Mouse (Mus musculus): ENCODE measurements around the gene Galnt10. TPM values are rescaled to one million over a fixed set of nuclear protein-coding genes. Genes with fewer than 3 reads are reported as not detected.
"Not testable (repeated sequence)": the region's sequence is repeated elsewhere in the genome, so short reads cannot be mapped to it uniquely, and the experiment has no call there.

Gene Galnt10
- total RNA-seq, 1 experiment: 13.5 TPM

- no peaks in the 10 kb centered on the region for H3K36me3 ChIP-seq (ENCODE audit: control insufficient read depth, insufficient read depth, low read length, poor library complexity, severe bottlenecking)
- H3K27ac ChIP-seq (ENCODE audit: insufficient read depth, low read depth, low read length, poor library complexity, severe bottlenecking): no peak overlapping the region
- no peaks in the 10 kb centered on the region for H3K9me3 ChIP-seq (ENCODE audit: control insufficient read depth, insufficient read depth, low read depth, low read length)
- no peak overlapping the region for H3K4me3 ChIP-seq (ENCODE audit: insufficient read depth in 1 of 2, low read depth in 1 of 2, low read length in 2 of 2, poor library complexity in 1 of 2, severe bottlenecking in 1 of 2)
- in situ Hi-C loops (cut with MboI; ENCODE audit: low sequenced_read_pairs in 2 of 2, unreplicated experiment in 2 of 2): loop anchor here in 1 of 2 experiments (10.0 kb wide), 1 partner anchor 91 kb away; no protein-coding TSS in a partner anchor
- TF ChIP-seq ZNF384 (IDR thresholded peaks at IDR 0.05; ENCODE audit: low read depth, low read length) (no peak), MAFK (IDR thresholded peaks at IDR 0.05; ENCODE audit: insufficient read depth, low read depth, low read length) (no peak), CHD2 (IDR thresholded peaks at IDR 0.05; ENCODE audit: low read depth, low read length) (no peak), HCFC1 (IDR thresholded peaks at IDR 0.05; ENCODE audit: borderline replicate concordance, insufficient read depth, low read length) (no peak), ZC3H11A (IDR thresholded peaks at IDR 0.05; ENCODE audit: borderline replicate concordance, low read depth, low read length) (no peak)
- no peak overlapping the region for H3K9ac ChIP-seq (ENCODE audit: insufficient read depth, low read depth, low read length, poor library complexity, severe bottlenecking)
- H3K4me1 ChIP-seq (ENCODE audit: control insufficient read depth in 2 of 2, insufficient read depth in 2 of 2, low read length in 2 of 2, poor library complexity in 1 of 2): peaks cover 2 to 7% of the 10 kb centered on the region in 2 experiments; a peak in 2 of 4 replicates
- no peak for DNase-seq (ENCODE audit: low read depth, low spot score)
Observed at GRCm38 (mm10) chr11:57823714-57824113, 178.5 kb downstream of the Galnt10 start.

GRCm38 (mm10) chr11:57825234-57825633 lies 180.0 kb downstream of the Galnt10 start:
- H3K36me3 ChIP-seq (ENCODE audit: control insufficient read depth, insufficient read depth, low read length, poor library complexity, severe bottlenecking); DNase-seq (ENCODE audit: low read depth, low spot score); H3K9ac ChIP-seq (ENCODE audit: insufficient read depth, low read depth, low read length, poor library complexity, severe bottlenecking); H3K4me1 ChIP-seq (ENCODE audit: control insufficient read depth in 2 of 2, insufficient read depth in 2 of 2, low read length in 2 of 2, poor library complexity in 1 of 2); H3K27ac ChIP-seq (ENCODE audit: insufficient read depth, low read depth, low read length, poor library complexity, severe bottlenecking); H3K4me3 ChIP-seq (ENCODE audit: insufficient read depth in 1 of 2, low read depth in 1 of 2, low read length in 2 of 2, poor library complexity in 1 of 2, severe bottlenecking in 1 of 2); H3K9me3 ChIP-seq (ENCODE audit: control insufficient read depth, insufficient read depth, low read depth, low read length): not testable (repeated sequence)
- in situ Hi-C loops (cut with MboI; ENCODE audit: low sequenced_read_pairs in 2 of 2, unreplicated experiment in 2 of 2): loop anchor here in 1 of 2 experiments (10.0 kb wide), 1 partner anchor 90 kb away; no protein-coding TSS in a partner anchor

GRCm38 (mm10) chr11:57827048-57827914 lies 182.0 kb downstream of the Galnt10 start:
- in situ Hi-C loops (cut with MboI; ENCODE audit: low sequenced_read_pairs in 2 of 2, unreplicated experiment in 2 of 2): loop anchor here in 1 of 2 experiments (10.0 kb wide), 1 partner anchor 88 kb away; no protein-coding TSS in a partner anchor
- TF ChIP-seq HCFC1 (IDR thresholded peaks at IDR 0.05; ENCODE audit: borderline replicate concordance, insufficient read depth, low read length) (no peak), MAFK (IDR thresholded peaks at IDR 0.05; ENCODE audit: insufficient read depth, low read depth, low read length) (no peak), ZC3H11A (IDR thresholded peaks at IDR 0.05; ENCODE audit: borderline replicate concordance, low read depth, low read length) (no peak), ZNF384 (IDR thresholded peaks at IDR 0.05; ENCODE audit: low read depth, low read length) (no peak), CHD2 (IDR thresholded peaks at IDR 0.05; ENCODE audit: low read depth, low read length) (no peak)
- Histone ChIP-seq H3K9ac (ENCODE audit: insufficient read depth, low read depth, low read length, poor library complexity, severe bottlenecking) (peak overlapping the region; percentile 34), H3K36me3 (ENCODE audit: control insufficient read depth, insufficient read depth, low read length, poor library complexity, severe bottlenecking) (no peaks in the 10 kb centered on the region), H3K4me3 (ENCODE audit: insufficient read depth in 1 of 2, low read depth in 1 of 2, low read length in 2 of 2, poor library complexity in 1 of 2, severe bottlenecking in 1 of 2) (peak overlapping the region; percentile 7 to 48; a peak in 3 of 4 replicates), H3K4me1 (ENCODE audit: control insufficient read depth in 2 of 2, insufficient read depth in 2 of 2, low read length in 2 of 2, poor library complexity in 1 of 2) (peaks cover 0 to 13% of the 10 kb centered on the region in 2 experiments; a peak in 2 of 4 replicates), H3K27ac (ENCODE audit: insufficient read depth, low read depth, low read length, poor library complexity, severe bottlenecking) (no peak overlapping the region), H3K9me3 (ENCODE audit: control insufficient read depth, insufficient read depth, low read depth, low read length) (no peaks in the 10 kb centered on the region)
- DNase-seq (ENCODE audit: low read depth, low spot score): no peak

- Histone ChIP-seq H3K27ac (ENCODE audit: insufficient read depth, low read depth, low read length, poor library complexity, severe bottlenecking) (no peak overlapping the region), H3K9me3 (ENCODE audit: control insufficient read depth, insufficient read depth, low read depth, low read length) (no peaks in the 10 kb centered on the region), H3K4me3 (ENCODE audit: insufficient read depth in 1 of 2, low read depth in 1 of 2, low read length in 2 of 2, poor library complexity in 1 of 2, severe bottlenecking in 1 of 2) (peak overlapping the region; percentile 7 to 48; a peak in 3 of 4 replicates), H3K36me3 (ENCODE audit: control insufficient read depth, insufficient read depth, low read length, poor library complexity, severe bottlenecking) (no peaks in the 10 kb centered on the region), H3K9ac (ENCODE audit: insufficient read depth, low read depth, low read length, poor library complexity, severe bottlenecking) (peak overlapping the region; percentile 34), H3K4me1 (ENCODE audit: control insufficient read depth in 2 of 2, insufficient read depth in 2 of 2, low read length in 2 of 2, poor library complexity in 1 of 2) (peaks cover 0 to 13% of the 10 kb centered on the region in 2 experiments; a peak in 2 of 4 replicates)
- DNase-seq (ENCODE audit: low read depth, low spot score): no peak
- in situ Hi-C loops (cut with MboI; ENCODE audit: low sequenced_read_pairs in 2 of 2, unreplicated experiment in 2 of 2): loop anchor here in 1 of 2 experiments (10.0 kb wide), 1 partner anchor 87 kb away; no protein-coding TSS in a partner anchor
- TF ChIP-seq CHD2 (IDR thresholded peaks at IDR 0.05; ENCODE audit: low read depth, low read length): no peak
- no peak for TF ChIP-seq ZNF384 (IDR thresholded peaks at IDR 0.05; ENCODE audit: low read depth, low read length)
- no peak for TF ChIP-seq ZC3H11A (IDR thresholded peaks at IDR 0.05; ENCODE audit: borderline replicate concordance, low read depth, low read length)
- TF ChIP-seq HCFC1 (IDR thresholded peaks at IDR 0.05; ENCODE audit: borderline replicate concordance, insufficient read depth, low read length): no peak
- TF ChIP-seq MAFK (IDR thresholded peaks at IDR 0.05; ENCODE audit: insufficient read depth, low read depth, low read length): no peak
Observed at GRCm38 (mm10) chr11:57827915-57828545, 182.8 kb downstream of the Galnt10 start.

Data from ES-E14 (cell line).